Mouse (Mus musculus): ENCODE results near the gene Pmp22.

- TF ChIP-seq CTCF (IDR thresholded peaks at IDR 0.05; ENCODE audit: low read depth) (no peak), EP300 (optimal IDR thresholded peaks at IDR 0.05) (no peak)
These were observed 39.0 kb downstream of the Pmp22 start for GRCm38 (mm10) chr11:63167826-63168225.

Data from stomach, postnatal 0 days (tissue).